Mouse (Mus musculus) forebrain, postnatal 0 days (tissue): ENCODE measurements around the gene Sphk1. TPM values are rescaled to one million over a fixed set of nuclear protein-coding genes. Genes with fewer than 3 reads are reported as not detected.

Source experiments
- ATAC-seq: fragments of 200-750 bp; cut with Nextera tagmentation; 2 replicates; pipeline ENCODE4 v1.8.0; 2017; ENCODE audit warnings: mild to moderate bottlenecking, moderate library complexity
- DNase-seq: peaks from one replicate; pipeline ENCODE4 v3.0.0-alpha.2; 2015
- H3K27ac ChIP-seq: fragments of 300-500 bp; sonication (generic); 2 replicates; pipeline ENCODE4 v1.5.1; 2014; ENCODE audit warnings: low read depth, mild to moderate bottlenecking, antibody characterized with exemption, low read length, moderate library complexity, mixed read lengths
- H3K27me3 ChIP-seq: fragments of 300-500 bp; sonication (generic); 2 replicates; pipeline ENCODE4 v1.6.1; 2014; ENCODE audit warnings: mild to moderate bottlenecking, low read length, mixed read lengths; ENCODE audit not compliant: insufficient read depth
- H3K36me3 ChIP-seq: fragments of 300-500 bp; sonication (generic); 2 replicates; pipeline ENCODE4 v1.6.1; 2014; ENCODE audit warnings: mild to moderate bottlenecking, moderate library complexity; ENCODE audit not compliant: insufficient read depth
- H3K4me1 ChIP-seq: fragments of 300-500 bp; sonication (generic); 2 replicates; pipeline ENCODE4 v1.6.1; 2014; ENCODE audit warnings: antibody characterized with exemption; ENCODE audit not compliant: insufficient read depth
- H3K4me2 ChIP-seq: fragments of 300-500 bp; sonication (generic); 2 replicates; pipeline ENCODE4 v1.6.1; 2014; ENCODE audit warnings: low read depth, mild to moderate bottlenecking, moderate library complexity
- H3K4me3 ChIP-seq: fragments of 300-500 bp; sonication (generic); 2 replicates; pipeline ENCODE4 v1.5.1; 2014; ENCODE audit warnings: low read depth, low read length, mixed read lengths
- H3K9ac ChIP-seq: fragments of 300-500 bp; sonication (generic); 2 replicates; pipeline ENCODE4 v1.6.1; 2014; ENCODE audit warnings: mild to moderate bottlenecking
- H3K9me3 ChIP-seq: fragments of 300-500 bp; sonication (generic); 2 replicates; pipeline ENCODE4 v1.6.1; 2016; ENCODE audit warnings: low read length
- CTCF ChIP-seq: sonication (generic); IDR thresholded peaks from 2 replicates; pipeline ENCODE4 v1.5.1; 2016; ENCODE audit warnings: antibody characterized with exemption, control low read depth, low read depth
- WGBS: fragments of 180-500 bp; shearing (Covaris S2); extraction: QIAGEN DNeasy Blood & Tissue Kit; methylation state at CpG from one replicate; pipeline ENCODE4 v1.1.7; 2014; 5-methylcytosine and 5-hydroxymethylcytosine counted together
- polyA plus RNA-seq: library from polyadenylated mRNA; unstranded; fragments of >200 nt; fragmentation: Nextera tagmentation; extraction: Ambion mirVana; gene quantifications from 2 replicates; pipeline ENCODE4 v1.2.1, GENCODE M21; 2015
- total RNA-seq: library from RNA; depleted of rRNA; stranded (reverse); fragments of >200 nt; gene quantifications from 2 replicates; pipeline ENCODE4 v1.2.3, GENCODE M21; 2014; rRNA removed

Sphk1 gene
- total and polyA plus RNA-seq, 2 experiments from 2014 or later, result 10.2 to 13.8 TPM

GRCm38 (mm10) chr11:116574982-116575381 is 44.3 kb downstream of the Sphk1 start:
- TF ChIP-seq CTCF, result no peak
- Histone ChIP-seq H3K4me3 (no peak overlapping the region), H3K9ac (no peak overlapping the region), H3K36me3 (peaks cover 4% of the 10 kb centered on the region; the same call in 1 of the 2 replicates), H3K4me2 (no peak overlapping the region), H3K4me1 (peaks cover 12% of the 10 kb centered on the region; the same call in 1 of the 2 replicates), H3K27me3 (no peaks in the 10 kb centered on the region), H3K27ac (no peak overlapping the region), H3K9me3 (no peaks in the 10 kb centered on the region)
- no peak for ATAC-seq
- DNase-seq, result no peak
- 70% methylated on average over 6 of the region's 6 CpGs for WGBS

GRCm38 (mm10) chr11:116575396-116575795 is 44.7 kb downstream of the Sphk1 start:
- 88% methylated on average over 2 of the region's 2 CpGs for WGBS
- ATAC-seq, result no peak
- Histone ChIP-seq H3K4me2 (no peak overlapping the region), H3K27me3 (no peaks in the 10 kb centered on the region), H3K27ac (no peak overlapping the region), H3K4me3 (no peak overlapping the region), H3K9me3 (no peaks in the 10 kb centered on the region), H3K4me1 (peaks cover 12% of the 10 kb centered on the region; the same call in 1 of the 2 replicates), H3K36me3 (peaks cover 4% of the 10 kb centered on the region; the same call in 1 of the 2 replicates), H3K9ac (no peak overlapping the region)
- no peak for TF ChIP-seq CTCF
- DNase-seq, result no peak

- Histone ChIP-seq H3K9me3 (no peaks in the 10 kb centered on the region), H3K27ac (no peak overlapping the region), H3K4me1 (peaks cover 12% of the 10 kb centered on the region; the same call in 1 of the 2 replicates), H3K4me3 (no peak overlapping the region), H3K4me2 (peak overlapping the region; percentile 49; the same call in 1 of the 2 replicates), H3K9ac (no peak overlapping the region), H3K27me3 (no peaks in the 10 kb centered on the region), H3K36me3 (no peaks in the 10 kb centered on the region)
- 85% methylated on average over 3 of the region's 3 CpGs for WGBS
- ATAC-seq, result no peak
- no peak for DNase-seq
- no peak for TF ChIP-seq CTCF
These were observed 48.6 kb downstream of the Sphk1 start for GRCm38 (mm10) chr11:116579280-116579679.

GRCm38 (mm10) chr11:116580031-116580652 is 49.4 kb downstream of the Sphk1 start:
- WGBS, result 15% methylated on average over 10 of the region's 10 CpGs
- Histone ChIP-seq H3K4me2 (peak overlapping the region; percentile 49), H3K4me1 (peaks cover 12% of the 10 kb centered on the region; the same call in 1 of the 2 replicates), H3K9ac (peak overlapping the region; percentile 97), H3K27me3 (no peaks in the 10 kb centered on the region), H3K36me3 (no peaks in the 10 kb centered on the region), H3K9me3 (no peaks in the 10 kb centered on the region), H3K4me3 (peak overlapping the region; percentile 98), H3K27ac (peak overlapping the region; percentile 93; the same call in 1 of the 2 replicates)
- DNase-seq (peak; percentile 49), ATAC-seq (peak; percentile 10; the same call in 1 of the 2 replicates)
- no peak for TF ChIP-seq CTCF

- Histone ChIP-seq H3K27ac (peak overlapping the region; percentile 93), H3K4me3 (peak overlapping the region; percentile 98), H3K36me3 (no peaks in the 10 kb centered on the region), H3K4me1 (peaks cover 12% of the 10 kb centered on the region; the same call in 1 of the 2 replicates), H3K9me3 (no peaks in the 10 kb centered on the region), H3K27me3 (no peaks in the 10 kb centered on the region), H3K9ac (peak overlapping the region; percentile 97), H3K4me2 (peak overlapping the region; percentile 49)
- no peak for TF ChIP-seq CTCF
- 1% methylated on average over 81 of the region's 91 CpGs for WGBS
- peak; percentile 72 for ATAC-seq
- peak; percentile 63 for DNase-seq
These were observed 50.1 kb downstream of the Sphk1 start for GRCm38 (mm10) chr11:116580711-116581375.

GRCm38 (mm10) chr11:116581376-116581814 is 50.7 kb downstream of the Sphk1 start, which contains the start of gene Ube2o:
TSS of gene Ube2o (minus strand) at chr11:116581447.
- peak within 1 kb of the TSS; percentile 93 for H3K27ac ChIP-seq
- H3K36me3 ChIP-seq, result no peaks in the 10 kb centered on the region
- DNase-seq (peak; percentile 93), ATAC-seq (peak; percentile 96)
- peak; percentile 79 for TF ChIP-seq CTCF
- peak within 1 kb of the TSS; percentile 97 for H3K9ac ChIP-seq
- 6% methylated on average over 44 of the region's 51 CpGs for WGBS
- H3K9me3 ChIP-seq, result no peaks in the 10 kb centered on the region
- peak within 1 kb of the TSS; percentile 49 for H3K4me2 ChIP-seq
- H3K27me3 ChIP-seq, result no peaks in the 10 kb centered on the region
- H3K4me3 ChIP-seq, result peak within 1 kb of the TSS; percentile 98
- peaks cover 12% of the 10 kb centered on the region; the same call in 1 of the 2 replicates for H3K4me1 ChIP-seq

- Histone ChIP-seq H3K27me3 (no peaks in the 10 kb centered on the region), H3K36me3 (no peaks in the 10 kb centered on the region), H3K9me3 (no peaks in the 10 kb centered on the region), H3K27ac (no peak overlapping the region), H3K4me1 (no peaks in the 10 kb centered on the region; the same call in 1 of the 2 replicates), H3K4me3 (no peak overlapping the region), H3K9ac (no peak overlapping the region), H3K4me2 (no peak overlapping the region)
- 85% methylated on average over 6 of the region's 6 CpGs for WGBS
- DNase-seq (no peak), ATAC-seq (no peak)
- no peak for TF ChIP-seq CTCF
These were observed 55.0 kb downstream of the Sphk1 start for GRCm38 (mm10) chr11:116585682-116586081.

Other genes with a start within 250 kb of the Sphk1 start
- gene Galr2, start 250.0 kb upstream of the Sphk1 start, total RNA-seq, result not detected in 2 replicates
- gene Galr2, start 250.0 kb upstream of the Sphk1 start, polyA plus RNA-seq, result 0.20 and 0.36 TPM in 2 replicates
- gene Exoc7, start 223.7 kb upstream of the Sphk1 start, total RNA-seq, result 91.9 and 103 TPM in 2 replicates
- gene Exoc7, start 223.7 kb upstream of the Sphk1 start, polyA plus RNA-seq, result 133 and 144 TPM in 2 replicates
- gene Foxj1, start 195.5 kb upstream of the Sphk1 start, total RNA-seq, result 24.8 and 37.6 TPM in 2 replicates
- gene Foxj1, start 195.5 kb upstream of the Sphk1 start, polyA plus RNA-seq, result 15.7 and 19.9 TPM in 2 replicates
- 92.7 and 105 TPM in 2 replicates for gene Rnf157, start 117.9 kb upstream of the Sphk1 start, total RNA-seq
- gene Rnf157, start 117.9 kb upstream of the Sphk1 start, polyA plus RNA-seq, result 47.3 and 56.7 TPM in 2 replicates
- 88.0 and 127 TPM in 2 replicates for gene Ubald2, start 96.8 kb upstream of the Sphk1 start, total RNA-seq
- 50.6 and 68.5 TPM in 2 replicates for gene Ubald2, start 96.8 kb upstream of the Sphk1 start, polyA plus RNA-seq
- not detected in 2 replicates for gene Qrich2, start 64.7 kb upstream of the Sphk1 start, total RNA-seq
- gene Qrich2, start 64.7 kb upstream of the Sphk1 start, polyA plus RNA-seq, result not detected in 2 replicates
- gene Prpsap1, start 36.7 kb upstream of the Sphk1 start, total RNA-seq, result 92.2 and 96.0 TPM in 2 replicates
- gene Prpsap1, start 36.7 kb upstream of the Sphk1 start, polyA plus RNA-seq, result 143 and 158 TPM in 2 replicates
- gene Ube2o, start 50.5 kb downstream of the Sphk1 start, total RNA-seq, result 81.3 and 94.1 TPM in 2 replicates
- 26.6 and 32.1 TPM in 2 replicates for gene Ube2o, start 50.5 kb downstream of the Sphk1 start, polyA plus RNA-seq
- 0.31 and 0.62 TPM in 2 replicates for gene Aanat, start 55.5 kb downstream of the Sphk1 start, total RNA-seq
- 0.88 and 0.89 TPM in 2 replicates for gene Aanat, start 55.5 kb downstream of the Sphk1 start, polyA plus RNA-seq
- 1.6 and 1.9 TPM in 2 replicates for gene Rhbdf2, start 96.1 kb downstream of the Sphk1 start, total RNA-seq
- 0.75 and 0.97 TPM in 2 replicates for gene Rhbdf2, start 96.1 kb downstream of the Sphk1 start, polyA plus RNA-seq
- 1.5 and 3.3 TPM in 2 replicates for gene Prcd, start 122.6 kb downstream of the Sphk1 start, total RNA-seq
- gene Prcd, start 122.6 kb downstream of the Sphk1 start, polyA plus RNA-seq, result 3.4 and 4.8 TPM in 2 replicates
- 20.7 and 22.7 TPM in 2 replicates for gene Cygb, start 123.4 kb downstream of the Sphk1 start, total RNA-seq
- gene Cygb, start 123.4 kb downstream of the Sphk1 start, polyA plus RNA-seq, result 24.9 and 27.6 TPM in 2 replicates
- not detected in 2 replicates for gene St6galnac1, start 244.6 kb downstream of the Sphk1 start, total RNA-seq
- gene St6galnac1, start 244.6 kb downstream of the Sphk1 start, polyA plus RNA-seq, result not detected in 2 replicates